Mouse (Mus musculus) forebrain, embryonic 16.5 days (tissue): Measurements from ENCODE around the gene Fancd2os. TPM values are rescaled to one million over a fixed set of nuclear protein-coding genes. Genes with fewer than 3 reads are reported as not detected.

Source experiments
- ATAC-seq: fragments of 200-750 bp; cut with Nextera tagmentation; 2 replicates; pipeline ENCODE4 v1.8.0; 2017; ENCODE audit warnings: mild to moderate bottlenecking, moderate library complexity
- H3K27ac ChIP-seq: fragments of 300-500 bp; sonication (generic); 2 replicates; pipeline ENCODE4 v1.5.1; 2014; ENCODE audit warnings: low read length, control low read depth
- H3K27me3 ChIP-seq: fragments of 300-500 bp; sonication (generic); replicated peaks from 2 replicates; pipeline ENCODE4 v1.6.1; 2014; ENCODE audit warnings: low read length; ENCODE audit not compliant: control insufficient read depth, insufficient read depth
- H3K36me3 ChIP-seq: fragments of 300-500 bp; sonication (generic); 2 replicates; pipeline ENCODE4 v1.6.1; 2014; ENCODE audit not compliant: control insufficient read depth, insufficient read depth
- H3K4me1 ChIP-seq: fragments of 300-500 bp; sonication (generic); replicated peaks from 2 replicates; pipeline ENCODE4 v1.6.1; 2014; ENCODE audit warnings: low read length; ENCODE audit not compliant: control insufficient read depth, insufficient read depth
- H3K4me2 ChIP-seq: fragments of 300-500 bp; sonication (generic); 2 replicates; pipeline ENCODE4 v1.6.1; 2014; ENCODE audit warnings: mild to moderate bottlenecking, low read length, control low read depth
- H3K4me3 ChIP-seq: fragments of 300-500 bp; sonication (generic); replicated peaks from 2 replicates; pipeline ENCODE4 v1.5.1; 2014; ENCODE audit warnings: mild to moderate bottlenecking, low read length, control low read depth
- H3K9ac ChIP-seq: fragments of 300-500 bp; sonication (generic); replicated peaks from 2 replicates; pipeline ENCODE4 v1.6.1; 2014; ENCODE audit warnings: low read depth, low read length, control low read depth
- H3K9me3 ChIP-seq: fragments of 300-500 bp; sonication (generic); 2 replicates; pipeline ENCODE4 v1.6.1; 2016; ENCODE audit warnings: low read length; ENCODE audit not compliant: control insufficient read depth
- WGBS: fragments of 180-500 bp; shearing (Covaris S2); extraction: QIAGEN DNeasy Blood & Tissue Kit; methylation state at CpG from one replicate; pipeline ENCODE4 v1.1.7; 2014; 5-methylcytosine and 5-hydroxymethylcytosine counted together
- polyA plus RNA-seq: library from polyadenylated mRNA; unstranded; fragments of >200 nt; fragmentation: Nextera tagmentation; extraction: Ambion mirVana; gene quantifications from 2 replicates; pipeline ENCODE4 v1.2.1, GENCODE M21; 2015

The Fancd2os gene
- polyA plus RNA-seq, 1 experiment from 2014 or later, result not detected

- Histone ChIP-seq H3K27me3 (no peaks in the 10 kb centered on the region), H3K9ac (no peak overlapping the region), H3K4me2 (no peak overlapping the region), H3K4me1 (peaks cover 18% of the 10 kb centered on the region), H3K9me3 (no peaks in the 10 kb centered on the region), H3K4me3 (no peak overlapping the region), H3K27ac (no peak overlapping the region), H3K36me3 (peaks cover 6% of the 10 kb centered on the region)
- ATAC-seq, result no peak
- WGBS, result 86% methylated on average over 7 of the region's 7 CpGs
Measured at GRCm38 (mm10) chr6:113609293-113609692, 8.8 kb upstream of the Fancd2os start.

GRCm38 (mm10) chr6:113608871-113609270 lies 8.4 kb upstream of the Fancd2os start:
- Histone ChIP-seq H3K9ac (no peak overlapping the region), H3K4me1 (peaks cover 22% of the 10 kb centered on the region), H3K27me3 (no peaks in the 10 kb centered on the region), H3K36me3 (peaks cover 6% of the 10 kb centered on the region), H3K27ac (no peak overlapping the region), H3K4me2 (no peak overlapping the region), H3K9me3 (no peaks in the 10 kb centered on the region), H3K4me3 (no peak overlapping the region)
- 88% methylated on average over 6 of the region's 6 CpGs for WGBS
- ATAC-seq, result no peak

- 3% methylated on average over 10 of the region's 10 CpGs for WGBS
- Histone ChIP-seq H3K27ac (peak overlapping the region; percentile 49; the same call in 1 of the 2 replicates), H3K9me3 (no peaks in the 10 kb centered on the region), H3K4me3 (peak overlapping the region; percentile 88), H3K36me3 (no peaks in the 10 kb centered on the region; the same call in 1 of the 2 replicates), H3K4me1 (peaks cover 22% of the 10 kb centered on the region), H3K4me2 (peak overlapping the region; percentile 82), H3K27me3 (no peaks in the 10 kb centered on the region), H3K9ac (peak overlapping the region; percentile 87)
- peak; percentile 6; the same call in 1 of the 2 replicates for ATAC-seq
Measured at GRCm38 (mm10) chr6:113605224-113605545, 4.7 kb upstream of the Fancd2os start.

- Histone ChIP-seq H3K4me3 (peak within 1 kb of the TSS; percentile 88), H3K9ac (peak within 1 kb of the TSS; percentile 87), H3K9me3 (no peaks in the 10 kb centered on the region), H3K27me3 (no peaks in the 10 kb centered on the region), H3K27ac (peak within 1 kb of the TSS; percentile 49; the same call in 1 of the 2 replicates), H3K4me2 (peak within 1 kb of the TSS; percentile 82), H3K36me3 (no peaks in the 10 kb centered on the region; the same call in 1 of the 2 replicates), H3K4me1 (peaks cover 22% of the 10 kb centered on the region)
- WGBS, result under 1% methylated on average over 51 of the region's 65 CpGs
- peak; percentile 95 for ATAC-seq
Measured at GRCm38 (mm10) chr6:113604432-113605223, 4.1 kb upstream of the Fancd2os start, which contains the start of gene Brk1. Gene Brk1, plus strand, starts transcription at chr6:113604772.

- WGBS, result 52% methylated on average over 12 of the region's 12 CpGs
- H3K4me1 ChIP-seq, result peaks cover 22% of the 10 kb centered on the region
- no peak for ATAC-seq
- H3K9ac ChIP-seq, result peak overlapping the region; percentile 87
- H3K27ac ChIP-seq, result 0 out of 2 replicates have a peak overlapping the region, but pooled peaks have one; percentile 1
- H3K36me3 ChIP-seq, result no peaks in the 10 kb centered on the region
- H3K9me3 ChIP-seq, result no peaks in the 10 kb centered on the region
- H3K27me3 ChIP-seq, result no peaks in the 10 kb centered on the region
- H3K4me2 ChIP-seq, result peak overlapping the region; percentile 82
- H3K4me3 ChIP-seq, result peak overlapping the region; percentile 88
Measured at GRCm38 (mm10) chr6:113603993-113604392, 3.5 kb upstream of the Fancd2os start.

GRCm38 (mm10) chr6:113602821-113603220 lies 2.3 kb upstream of the Fancd2os start:
- 88% methylated on average over 6 of the region's 6 CpGs for WGBS
- no peak overlapping the region for H3K4me2 ChIP-seq
- no peak for ATAC-seq

GRCm38 (mm10) chr6:113599833-113600232 lies 682 bp downstream of the Fancd2os start:
- no peaks in the 10 kb centered on the region for H3K27me3 ChIP-seq
- no peaks in the 10 kb centered on the region for H3K36me3 ChIP-seq
- H3K4me2 ChIP-seq, result no peak overlapping the region
- 69% methylated on average over 5 of the region's 5 CpGs for WGBS
- no peak overlapping the region for H3K4me3 ChIP-seq
- no peak overlapping the region for H3K9ac ChIP-seq
- no peaks in the 10 kb centered on the region for H3K9me3 ChIP-seq
- H3K4me1 ChIP-seq, result 0 out of 2 replicates have a peak, but pooled peaks cover 3% of the 10 kb centered on the region
- no peak overlapping the region for H3K27ac ChIP-seq
- ATAC-seq, result no peak

More at GRCm38 (mm10) chr6:113602821-113603220, 2.3 kb upstream of the Fancd2os start:
- no peak overlapping the region for H3K9ac ChIP-seq
- peaks cover 22% of the 10 kb centered on the region for H3K4me1 ChIP-seq
- no peaks in the 10 kb centered on the region for H3K27me3 ChIP-seq
- H3K4me3 ChIP-seq, result no peak overlapping the region
- no peaks in the 10 kb centered on the region for H3K9me3 ChIP-seq
- H3K27ac ChIP-seq, result no peak overlapping the region
- H3K36me3 ChIP-seq, result no peaks in the 10 kb centered on the region

GRCm38 (mm10) chr6:113597945-113598344 lies 2.6 kb downstream of the Fancd2os start:
- no peak overlapping the region for H3K27ac ChIP-seq
- no peaks in the 10 kb centered on the region for H3K4me1 ChIP-seq
- 92% methylated on average over 4 of the region's 4 CpGs for WGBS
- no peaks in the 10 kb centered on the region for H3K9me3 ChIP-seq
- no peak for ATAC-seq
- no peak overlapping the region for H3K4me2 ChIP-seq
- no peaks in the 10 kb centered on the region for H3K36me3 ChIP-seq
- H3K27me3 ChIP-seq, result no peaks in the 10 kb centered on the region
- H3K4me3 ChIP-seq, result no peak overlapping the region
- H3K9ac ChIP-seq, result no peak overlapping the region

- H3K27ac ChIP-seq, result no peak overlapping the region
- WGBS, result 90% methylated on average over 2 of the region's 2 CpGs
- no peak for ATAC-seq
- H3K4me3 ChIP-seq, result no peak overlapping the region
- no peaks in the 10 kb centered on the region for H3K36me3 ChIP-seq
- no peaks in the 10 kb centered on the region for H3K4me1 ChIP-seq
- no peaks in the 10 kb centered on the region for H3K27me3 ChIP-seq
- H3K9ac ChIP-seq, result no peak overlapping the region
- H3K9me3 ChIP-seq, result no peaks in the 10 kb centered on the region
- H3K4me2 ChIP-seq, result no peak overlapping the region
Measured at GRCm38 (mm10) chr6:113592637-113593036, 7.9 kb downstream of the Fancd2os start.
